Mouse (Mus musculus) right cerebral cortex, postnatal 10 days (tissue): Measurements from ENCODE around the gene Itgav.

Source experiments
- DNase-seq, 2 experiments: peaks; one replicate each; pipeline ENCODE4 v3.0.0; 2021; ENCODE audit warnings: low spot score in 2 of 2

The Itgav gene

GRCm38 (mm10) chr2:83723921-83724826 is at the start of gene Itgav:
TSS of gene Itgav (plus strand) at chr2:83724397.
- DNase-seq = peak; percentile 90 to 92

- DNase-seq = peak in 1 of 2 experiments; percentile 18
These were observed 49.8 kb upstream of the Itgav start for GRCm38 (mm10) chr2:83674421-83674820.

GRCm38 (mm10) chr2:83674896-83675295 is 49.3 kb upstream of the Itgav start:
- peak in 1 of 2 experiments; percentile 13 for DNase-seq

GRCm38 (mm10) chr2:83675681-83676080 is 48.5 kb upstream of the Itgav start:
- DNase-seq = peak in 1 of 2 experiments; percentile 29

- no peak for DNase-seq
These were observed 47.8 kb upstream of the Itgav start for GRCm38 (mm10) chr2:83676226-83676870.

GRCm38 (mm10) chr2:83681332-83681731 is 42.9 kb upstream of the Itgav start:
- no peak for DNase-seq

GRCm38 (mm10) chr2:83681785-83682184 is 42.4 kb upstream of the Itgav start:
- DNase-seq = no peak

GRCm38 (mm10) chr2:83682282-83682681 is 41.9 kb upstream of the Itgav start:
- DNase-seq = no peak

GRCm38 (mm10) chr2:83683731-83684519 is 40.3 kb upstream of the Itgav start:
- DNase-seq = no peak

GRCm38 (mm10) chr2:83684691-83685090 is 39.5 kb upstream of the Itgav start:
- DNase-seq = no peak

- DNase-seq = no peak
These were observed 33.8 kb upstream of the Itgav start for GRCm38 (mm10) chr2:83690372-83690771.

- DNase-seq = no peak
These were observed 31.3 kb upstream of the Itgav start for GRCm38 (mm10) chr2:83692651-83693545.

- DNase-seq = no peak
These were observed 30.1 kb upstream of the Itgav start for GRCm38 (mm10) chr2:83694061-83694460.

- DNase-seq = no peak
These were observed 28.6 kb upstream of the Itgav start for GRCm38 (mm10) chr2:83695345-83696247.

GRCm38 (mm10) chr2:83698484-83698883 is 25.7 kb upstream of the Itgav start:
- no peak for DNase-seq

- DNase-seq = no peak
These were observed 24.9 kb upstream of the Itgav start for GRCm38 (mm10) chr2:83699324-83699723.

GRCm38 (mm10) chr2:83700667-83701066 is 23.5 kb upstream of the Itgav start:
- no peak for DNase-seq

GRCm38 (mm10) chr2:83702411-83702810 is 21.8 kb upstream of the Itgav start:
- DNase-seq = no peak

GRCm38 (mm10) chr2:83705580-83706158 is 18.5 kb upstream of the Itgav start:
- DNase-seq = no peak
